Mouse (Mus musculus): ENCODE measurements around the gene Fbxo40. TPM values are rescaled to one million over a fixed set of nuclear protein-coding genes. Genes with fewer than 3 reads are reported as not detected.

Fbxo40 gene
- polyA plus RNA-seq, 1 experiment from 2014 or later: 0.13 TPM

GRCm38 (mm10) chr16:36943591-36943990 lies 46.7 kb downstream of the Fbxo40 start:
- H3K9ac ChIP-seq: no peak overlapping the region
- no peaks in the 10 kb centered on the region for H3K9me3 ChIP-seq (replicated peaks)
- H3K4me2 ChIP-seq: no peak overlapping the region
- ATAC-seq: no peak
- no peak overlapping the region for H3K27ac ChIP-seq
- no peak overlapping the region for H3K4me3 ChIP-seq
- WGBS: 89% methylated on average over 3 of the region's 3 CpGs
- H3K4me1 ChIP-seq: peaks cover 6% of the 10 kb centered on the region; the same call in 1 of the 2 replicates
- no peaks in the 10 kb centered on the region for H3K36me3 ChIP-seq (ENCODE audit: poor library complexity, severe bottlenecking)
- H3K27me3 ChIP-seq: no peaks in the 10 kb centered on the region

GRCm38 (mm10) chr16:36941895-36942294 lies 48.4 kb downstream of the Fbxo40 start:
- peaks cover 6% of the 10 kb centered on the region; the same call in 1 of the 2 replicates for H3K4me1 ChIP-seq
- no peaks in the 10 kb centered on the region for H3K27me3 ChIP-seq
- no peak overlapping the region for H3K4me2 ChIP-seq
- H3K4me3 ChIP-seq: no peak overlapping the region
- no peak overlapping the region for H3K9ac ChIP-seq
- H3K27ac ChIP-seq: no peak overlapping the region
- no peak for ATAC-seq
- no peaks in the 10 kb centered on the region for H3K9me3 ChIP-seq (replicated peaks)
- WGBS: 46% methylated on average over 4 of the region's 4 CpGs
- H3K36me3 ChIP-seq (ENCODE audit: poor library complexity, severe bottlenecking): no peaks in the 10 kb centered on the region

GRCm38 (mm10) chr16:36941137-36941727 lies 49.0 kb downstream of the Fbxo40 start:
- Histone ChIP-seq H3K27ac (no peak overlapping the region), H3K4me3 (no peak overlapping the region), H3K36me3 (ENCODE audit: poor library complexity, severe bottlenecking) (no peaks in the 10 kb centered on the region), H3K4me2 (no peak overlapping the region), H3K4me1 (peaks cover 6% of the 10 kb centered on the region; the same call in 1 of the 2 replicates), H3K27me3 (no peaks in the 10 kb centered on the region), H3K9ac (no peak overlapping the region), H3K9me3 (replicated peaks) (no peaks in the 10 kb centered on the region)
- no peak for ATAC-seq
- WGBS: 87% methylated on average over 6 of the region's 6 CpGs

- Histone ChIP-seq H3K36me3 (ENCODE audit: poor library complexity, severe bottlenecking) (peaks cover 25% of the 10 kb centered on the region), H3K27ac (no peak overlapping the region), H3K9me3 (replicated peaks) (no peaks in the 10 kb centered on the region), H3K4me1 (no peaks in the 10 kb centered on the region), H3K9ac (no peak overlapping the region), H3K27me3 (no peaks in the 10 kb centered on the region), H3K4me3 (no peak overlapping the region), H3K4me2 (no peak overlapping the region)
- no peak for ATAC-seq
- 95% methylated on average over 3 of the region's 3 CpGs for WGBS
Observed at GRCm38 (mm10) chr16:36935814-36936213, 54.5 kb downstream of the Fbxo40 start.

- Histone ChIP-seq H3K9me3 (replicated peaks) (no peaks in the 10 kb centered on the region), H3K4me3 (no peak within 1 kb of the TSS), H3K9ac (no peak within 1 kb of the TSS), H3K27ac (no peak within 1 kb of the TSS), H3K27me3 (no peaks in the 10 kb centered on the region), H3K4me2 (no peak within 1 kb of the TSS), H3K4me1 (no peaks in the 10 kb centered on the region), H3K36me3 (ENCODE audit: poor library complexity, severe bottlenecking) (peaks cover 32% of the 10 kb centered on the region)
- WGBS: 88% methylated on average over 7 of the region's 7 CpGs
- no peak for ATAC-seq
Observed at GRCm38 (mm10) chr16:36934841-36935620, 55.2 kb downstream of the Fbxo40 start, which contains the start of gene Hcls1. Gene Hcls1 (plus strand): TSS chr16:36934983.

- Histone ChIP-seq H3K27ac (no peak overlapping the region), H3K9ac (no peak overlapping the region), H3K36me3 (ENCODE audit: poor library complexity, severe bottlenecking) (peaks cover 39% of the 10 kb centered on the region), H3K9me3 (replicated peaks) (no peaks in the 10 kb centered on the region), H3K27me3 (no peaks in the 10 kb centered on the region), H3K4me1 (no peaks in the 10 kb centered on the region), H3K4me2 (no peak overlapping the region), H3K4me3 (no peak overlapping the region)
- 75% methylated on average over 6 of the region's 6 CpGs for WGBS
- no peak for ATAC-seq
Observed at GRCm38 (mm10) chr16:36934131-36934840, 56.0 kb downstream of the Fbxo40 start.

GRCm38 (mm10) chr16:36932546-36932945 lies 57.7 kb downstream of the Fbxo40 start:
- Histone ChIP-seq H3K27ac (no peak overlapping the region), H3K4me3 (no peak overlapping the region), H3K9me3 (replicated peaks) (no peaks in the 10 kb centered on the region), H3K4me2 (no peak overlapping the region), H3K27me3 (no peaks in the 10 kb centered on the region), H3K36me3 (ENCODE audit: poor library complexity, severe bottlenecking) (peaks cover 56% of the 10 kb centered on the region), H3K4me1 (no peaks in the 10 kb centered on the region), H3K9ac (no peak overlapping the region)
- 92% methylated on average over 6 of the region's 6 CpGs for WGBS
- ATAC-seq: no peak

- Histone ChIP-seq H3K27ac (no peak overlapping the region), H3K9me3 (replicated peaks) (no peaks in the 10 kb centered on the region), H3K4me1 (no peaks in the 10 kb centered on the region), H3K4me3 (no peak overlapping the region), H3K9ac (no peak overlapping the region), H3K36me3 (ENCODE audit: poor library complexity, severe bottlenecking) (peaks cover 62% of the 10 kb centered on the region), H3K4me2 (no peak overlapping the region), H3K27me3 (no peaks in the 10 kb centered on the region)
- no peak for ATAC-seq
- WGBS: 90% methylated on average over 3 of the region's 3 CpGs
Observed at GRCm38 (mm10) chr16:36931976-36932375, 58.3 kb downstream of the Fbxo40 start.

- peaks cover 68% of the 10 kb centered on the region for H3K36me3 ChIP-seq (ENCODE audit: poor library complexity, severe bottlenecking)
- WGBS: 97% methylated on average over 10 of the region's 10 CpGs
- ATAC-seq: no peak
- no peaks in the 10 kb centered on the region for H3K27me3 ChIP-seq
- H3K4me3 ChIP-seq: no peak overlapping the region
- no peak overlapping the region for H3K4me2 ChIP-seq
- no peaks in the 10 kb centered on the region for H3K4me1 ChIP-seq
- no peak overlapping the region for H3K9ac ChIP-seq
- H3K27ac ChIP-seq: no peak overlapping the region
- H3K9me3 ChIP-seq (replicated peaks): no peaks in the 10 kb centered on the region
Observed at GRCm38 (mm10) chr16:36931381-36931780, 58.9 kb downstream of the Fbxo40 start.

GRCm38 (mm10) chr16:36930231-36931136 lies 59.8 kb downstream of the Fbxo40 start:
- Histone ChIP-seq H3K9ac (no peak overlapping the region), H3K27me3 (no peaks in the 10 kb centered on the region), H3K4me2 (no peak overlapping the region), H3K9me3 (replicated peaks) (no peaks in the 10 kb centered on the region), H3K27ac (no peak overlapping the region), H3K36me3 (ENCODE audit: poor library complexity, severe bottlenecking) (peaks cover 77% of the 10 kb centered on the region), H3K4me3 (no peak overlapping the region), H3K4me1 (no peaks in the 10 kb centered on the region)
- WGBS: 87% methylated on average over 11 of the region's 11 CpGs
- no peak for ATAC-seq

- WGBS: 93% methylated on average over 7 of the region's 7 CpGs
Observed at GRCm38 (mm10) chr16:36929216-36929615, 61.1 kb downstream of the Fbxo40 start.

More at GRCm38 (mm10) chr16:36929216-36929615, 61.1 kb downstream of the Fbxo40 start:
- Histone ChIP-seq H3K4me3 (no peak overlapping the region), H3K9ac (no peak overlapping the region), H3K27ac (no peak overlapping the region), H3K36me3 (ENCODE audit: poor library complexity, severe bottlenecking) (peaks cover 89% of the 10 kb centered on the region), H3K4me1 (no peaks in the 10 kb centered on the region), H3K4me2 (no peak overlapping the region), H3K9me3 (replicated peaks) (no peaks in the 10 kb centered on the region), H3K27me3 (no peaks in the 10 kb centered on the region)
- no peak for ATAC-seq
